Mouse (Mus musculus) midbrain, embryonic 13.5 days (tissue): ENCODE data around the gene Msh3. TPM values are rescaled to one million over a fixed set of nuclear protein-coding genes. Genes with fewer than 3 reads are reported as not detected.
"Not testable (repeated sequence)": the region's sequence is repeated elsewhere in the genome, so short reads cannot be mapped to it uniquely, and the experiment has no call there.

Source experiments
- ATAC-seq: fragments of 200-750 bp; cut with Nextera tagmentation; 2 replicates; pipeline ENCODE4 v1.8.0; 2017; ENCODE audit warnings: mild to moderate bottlenecking, moderate TSS enrichment, moderate library complexity
- H3K27ac ChIP-seq: fragments of 300-500 bp; sonication (generic); 2 replicates; pipeline ENCODE4 v1.5.1; 2015; ENCODE audit warnings: inconsistent platforms, mild to moderate bottlenecking, moderate library complexity
- H3K27me3 ChIP-seq: fragments of 300-500 bp; sonication (generic); 2 replicates; pipeline ENCODE4 v1.6.1; 2015; ENCODE audit warnings: mild to moderate bottlenecking, inconsistent platforms
- H3K36me3 ChIP-seq: fragments of 300-500 bp; sonication (generic); 2 replicates; pipeline ENCODE4 v1.6.1; 2015; ENCODE audit warnings: mild to moderate bottlenecking, inconsistent platforms
- H3K4me1 ChIP-seq: fragments of 300-500 bp; sonication (generic); replicated peaks from 2 replicates; pipeline ENCODE4 v1.6.1; 2015; ENCODE audit warnings: inconsistent platforms
- H3K4me2 ChIP-seq: fragments of 300-500 bp; sonication (generic); replicated peaks from 2 replicates; pipeline ENCODE4 v1.6.1; 2015; ENCODE audit warnings: moderate library complexity, mild to moderate bottlenecking, inconsistent platforms
- H3K4me3 ChIP-seq: fragments of 300-500 bp; sonication (generic); replicated peaks from 2 replicates; pipeline ENCODE4 v1.5.1; 2015; ENCODE audit warnings: mild to moderate bottlenecking, inconsistent platforms
- H3K9ac ChIP-seq: fragments of 300-500 bp; sonication (generic); replicated peaks from 2 replicates; pipeline ENCODE4 v1.6.1; 2015; ENCODE audit warnings: mild to moderate bottlenecking, inconsistent platforms
- H3K9me3 ChIP-seq: fragments of 300-500 bp; sonication (generic); 2 replicates; pipeline ENCODE4 v1.6.1; 2016; ENCODE audit warnings: mild to moderate bottlenecking, inconsistent platforms
- WGBS: fragments of 180-500 bp; shearing (Covaris S2); methylation state at CpG from one replicate; pipeline ENCODE4 v1.1.7; 2015; 5-methylcytosine and 5-hydroxymethylcytosine counted together
- polyA plus RNA-seq: library from polyadenylated mRNA; unstranded; fragments of >200 nt; fragmentation: Nextera tagmentation; extraction: Ambion mirVana; gene quantifications from 2 replicates; pipeline ENCODE4 v1.2.1, GENCODE M21; 2015

The Msh3 gene
- polyA plus RNA-seq: 26.7 and 27.3 TPM in 2 replicates

DNA sequence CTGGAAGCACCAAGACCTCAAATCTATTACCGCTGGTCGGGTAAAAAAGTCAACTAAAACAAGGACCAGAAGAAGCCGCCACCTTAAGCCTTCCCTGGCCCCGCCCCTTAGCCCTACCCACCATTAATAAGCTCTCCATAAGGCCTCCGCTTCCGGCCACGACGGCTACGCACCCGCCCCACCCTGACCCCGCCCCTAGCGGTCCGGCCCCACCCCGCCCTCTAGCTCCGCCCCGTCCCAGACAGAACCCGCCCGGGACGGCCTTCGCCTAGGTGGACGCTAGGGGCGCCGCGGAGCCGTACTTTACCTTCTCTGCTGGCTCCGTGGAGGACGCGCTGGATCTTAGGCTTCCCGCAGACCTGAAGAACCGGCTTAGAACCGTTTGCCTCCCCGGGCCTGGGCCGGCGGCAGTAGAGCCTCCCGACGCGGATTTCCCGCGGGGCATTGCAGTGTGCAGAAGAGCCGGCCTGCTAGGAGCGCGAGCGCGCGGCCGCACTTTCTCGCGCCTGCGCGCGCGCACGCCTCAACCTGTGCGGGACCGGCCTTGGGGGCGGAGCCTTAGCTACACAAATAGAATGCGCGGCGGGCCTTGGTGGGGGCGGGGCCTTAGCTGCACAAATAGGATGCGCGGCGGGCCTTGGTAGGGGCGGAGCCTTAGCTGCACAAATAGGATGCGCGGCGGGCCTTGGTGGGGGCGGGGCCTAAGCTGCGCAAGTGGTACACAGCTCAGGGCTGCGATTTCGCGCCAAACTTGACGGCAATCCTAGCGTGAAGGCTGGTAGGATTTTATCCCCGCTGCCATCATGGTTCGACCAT is at the start of gene Msh3, which contains the start of gene Dhfr:
Msh3 (minus strand) TSS at position 548 of the 816 bp plus-strand sequence.
Dhfr (plus strand) TSS at position 271 of the 816 bp plus-strand sequence.
- Histone ChIP-seq H3K4me1 (peaks cover 29% of the 10 kb centered on the region), H3K36me3 (peaks cover 16% of the 10 kb centered on the region), H3K4me2 (peak within 1 kb of the TSS; percentile 97), H3K4me3 (peak within 1 kb of the TSS; percentile 67), H3K27me3 (no peaks in the 10 kb centered on the region), H3K9me3 (no peaks in the 10 kb centered on the region), H3K27ac (peak within 1 kb of the TSS; percentile 93), H3K9ac (peak within 1 kb of the TSS; percentile 77)
- under 1% methylated on average over 71 of the region's 76 CpGs for WGBS
- ATAC-seq: peak; percentile 97

DNA sequence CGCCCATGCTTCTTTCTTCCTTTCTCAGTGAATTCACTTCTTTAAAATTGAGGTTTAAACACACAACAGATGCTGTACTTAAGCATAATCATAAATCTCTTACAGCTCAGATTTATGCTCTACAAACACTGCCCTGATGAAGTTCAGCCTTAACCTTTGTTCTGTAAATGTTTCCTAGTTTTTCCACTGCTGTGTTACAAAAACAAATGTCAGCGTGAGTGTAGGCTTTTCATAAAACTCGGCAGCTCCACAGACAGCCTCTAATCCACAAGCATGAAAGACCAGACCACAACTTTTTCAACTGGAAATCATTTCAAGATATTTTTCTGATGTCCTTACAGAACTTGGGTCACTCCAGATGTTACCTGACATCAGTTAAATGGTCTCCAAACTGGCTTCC is 48.7 kb upstream of the Msh3 start:
- no peak overlapping the region for H3K9ac ChIP-seq
- H3K4me2 ChIP-seq: no peak overlapping the region
- H3K36me3 ChIP-seq: no peaks in the 10 kb centered on the region
- no peak for ATAC-seq
- WGBS: 80% methylated on average over 3 of the region's 3 CpGs
- H3K4me1 ChIP-seq: no peaks in the 10 kb centered on the region
- no peak overlapping the region for H3K27ac ChIP-seq
- no peaks in the 10 kb centered on the region for H3K27me3 ChIP-seq
- no peaks in the 10 kb centered on the region for H3K9me3 ChIP-seq
- no peak overlapping the region for H3K4me3 ChIP-seq

DNA sequence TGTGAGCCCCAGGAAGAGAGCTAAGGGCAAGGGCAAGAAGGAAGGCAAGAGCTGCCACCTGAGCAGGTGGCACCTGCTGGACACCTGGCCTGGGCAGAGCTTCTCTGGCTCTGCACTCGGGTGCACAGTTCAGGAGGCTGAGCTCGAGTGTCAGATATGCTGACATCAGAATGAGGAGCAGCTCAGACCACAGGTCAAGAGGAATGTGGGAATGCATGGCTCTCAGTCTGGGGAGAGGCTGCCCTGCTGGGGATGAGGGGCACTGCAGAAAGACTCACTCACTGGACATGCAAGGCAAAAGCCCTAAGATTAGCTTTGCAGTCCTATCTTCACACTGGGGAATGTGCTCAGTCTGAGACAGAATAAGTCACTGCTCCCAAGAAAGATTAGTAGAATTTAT is 47.3 kb upstream of the Msh3 start:
- Histone ChIP-seq H3K4me3 (no peak overlapping the region), H3K36me3 (no peaks in the 10 kb centered on the region), H3K9ac (no peak overlapping the region), H3K27me3 (no peaks in the 10 kb centered on the region), H3K4me2 (no peak overlapping the region), H3K27ac (no peak overlapping the region), H3K9me3 (no peaks in the 10 kb centered on the region), H3K4me1 (no peaks in the 10 kb centered on the region)
- WGBS: 76% methylated on average over 2 of the region's 2 CpGs
- no peak for ATAC-seq

DNA sequence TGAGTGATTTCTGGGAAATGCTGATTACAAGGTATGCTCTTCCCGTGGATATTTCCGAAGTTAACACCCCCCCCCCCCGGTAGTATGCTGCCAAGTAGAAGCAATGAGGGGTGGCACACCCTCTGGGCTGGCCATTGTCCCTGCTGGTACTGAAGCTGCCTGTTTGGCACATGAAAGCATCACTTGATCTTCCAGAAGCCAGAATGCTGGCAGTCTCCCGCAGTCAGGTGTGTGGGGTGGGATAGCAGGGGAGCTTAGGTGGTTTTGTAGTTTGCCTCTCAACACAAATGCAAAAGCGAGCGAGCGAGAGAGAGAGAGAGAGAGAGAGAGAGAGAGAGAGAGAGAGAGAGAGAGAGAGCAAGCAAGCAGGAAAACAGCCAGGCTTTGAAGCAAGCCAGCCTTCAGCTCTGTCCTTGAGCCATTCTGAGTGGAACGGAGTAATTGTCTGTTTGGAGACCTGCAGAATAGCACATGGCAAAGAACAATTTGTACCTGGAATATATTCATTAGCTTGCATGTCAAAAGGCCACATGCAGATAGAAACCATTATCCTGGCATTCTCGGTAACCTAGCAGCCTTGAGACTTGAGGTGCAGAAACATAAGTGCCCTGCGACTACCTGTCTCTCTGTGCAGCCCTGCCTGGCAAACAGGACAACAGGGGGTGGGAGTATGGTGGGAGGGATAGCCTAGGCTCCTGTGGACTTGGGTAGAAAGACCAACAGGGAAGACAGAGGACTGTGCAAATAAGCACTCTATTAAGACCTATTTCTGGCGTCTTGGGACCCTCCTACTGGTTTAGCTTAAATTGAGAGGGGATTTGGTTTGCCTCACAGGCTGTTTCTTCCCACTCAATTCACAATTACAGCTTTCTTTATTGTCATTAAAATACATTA is 43.9 kb upstream of the Msh3 start:
- no peaks in the 10 kb centered on the region for H3K9me3 ChIP-seq
- 63% methylated on average over 11 of the region's 11 CpGs for WGBS
- ATAC-seq: no peak
- H3K9ac ChIP-seq: no peak overlapping the region
- no peak overlapping the region for H3K27ac ChIP-seq
- no peaks in the 10 kb centered on the region for H3K36me3 ChIP-seq
- H3K4me1 ChIP-seq: no peaks in the 10 kb centered on the region
- no peaks in the 10 kb centered on the region for H3K27me3 ChIP-seq
- H3K4me3 ChIP-seq: no peak overlapping the region
- no peak overlapping the region for H3K4me2 ChIP-seq

DNA sequence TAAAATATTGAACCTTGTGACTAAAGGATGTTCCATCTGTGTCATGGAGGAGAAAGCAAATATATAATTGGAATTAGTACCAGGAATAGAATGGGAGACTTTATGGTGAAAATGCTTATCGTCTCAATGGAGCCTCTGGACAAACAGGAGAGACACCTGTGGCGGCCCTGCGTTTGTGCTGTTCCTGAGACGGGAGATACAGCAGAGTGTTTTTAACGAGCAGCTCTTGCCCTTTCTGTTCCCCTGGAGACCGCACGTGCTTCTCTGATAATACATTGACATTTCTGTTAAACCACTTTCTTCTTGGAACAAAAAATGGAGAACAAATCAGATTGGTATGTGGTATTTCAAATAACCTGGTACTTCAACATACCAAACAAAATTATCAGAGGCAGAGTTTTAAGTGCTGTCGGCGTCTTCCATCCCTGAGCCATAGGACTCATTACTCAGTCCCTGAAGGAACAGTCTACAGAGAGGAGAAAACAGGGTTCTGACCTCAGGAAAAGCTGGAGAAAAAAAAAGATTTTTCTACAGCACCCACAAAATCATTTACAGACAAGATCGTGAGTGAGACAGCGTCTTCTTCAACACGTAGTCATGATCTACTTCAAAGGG is 38.4 kb upstream of the Msh3 start:
- H3K9me3 ChIP-seq: no peaks in the 10 kb centered on the region
- no peak overlapping the region for H3K4me3 ChIP-seq
- whole genome bisulfite sequencing: 78% methylated on average over 12 of the region's 12 CpGs
- H3K4me1 ChIP-seq: no peaks in the 10 kb centered on the region
- no peak overlapping the region for H3K4me2 ChIP-seq
- no peak overlapping the region for H3K9ac ChIP-seq
- H3K27ac ChIP-seq: no peak overlapping the region
- no peaks in the 10 kb centered on the region for H3K36me3 ChIP-seq
- no peaks in the 10 kb centered on the region for H3K27me3 ChIP-seq
- ATAC-seq: no peak

DNA sequence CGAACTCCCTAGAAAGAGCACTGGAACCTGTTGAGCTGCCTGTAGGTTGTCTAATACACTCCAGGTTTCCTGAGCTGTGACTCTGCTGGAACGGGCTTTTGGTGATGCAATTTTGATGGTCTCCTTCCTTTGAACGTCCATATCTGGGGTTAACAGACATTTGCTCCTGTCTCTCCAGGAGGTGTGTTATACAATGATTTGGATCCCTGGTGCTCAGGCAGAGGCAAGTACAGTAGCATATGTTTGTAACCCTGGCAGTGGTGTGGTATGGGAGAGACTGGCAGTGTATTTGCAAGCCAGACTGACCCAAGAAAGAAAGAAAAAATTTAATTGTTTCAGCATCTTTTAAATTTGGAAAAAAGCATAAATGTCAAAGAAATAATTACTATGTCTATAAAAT is 32.6 kb upstream of the Msh3 start:
- 90% methylated on average over 3 of the region's 3 CpGs for WGBS
- Histone ChIP-seq H3K27me3 (no peaks in the 10 kb centered on the region), H3K9ac (no peak overlapping the region), H3K4me1 (no peaks in the 10 kb centered on the region), H3K4me3 (no peak overlapping the region), H3K36me3 (no peaks in the 10 kb centered on the region), H3K27ac (no peak overlapping the region), H3K9me3 (no peaks in the 10 kb centered on the region), H3K4me2 (no peak overlapping the region)
- ATAC-seq: no peak

DNA sequence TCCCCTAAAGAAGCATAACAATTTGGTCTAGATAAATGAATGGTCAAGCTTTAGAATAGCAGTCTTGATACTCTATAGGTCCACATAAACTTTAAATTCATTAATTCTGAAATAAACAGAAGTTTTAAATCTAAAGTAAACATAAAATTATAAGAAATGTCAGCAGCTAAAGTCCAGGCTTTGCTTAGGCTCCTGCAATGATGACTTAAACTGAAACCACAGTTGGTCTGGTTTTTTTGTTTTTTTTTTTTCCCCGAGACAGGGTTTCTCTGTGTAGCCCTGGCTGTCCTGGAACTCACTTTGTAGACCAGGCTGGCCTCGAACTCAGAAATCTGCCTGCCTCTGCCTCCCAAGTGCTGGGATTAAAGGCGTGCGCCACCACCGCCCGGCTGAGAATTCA is 16.7 kb upstream of the Msh3 start:
- WGBS: 97% methylated on average over 6 of the region's 6 CpGs
- peaks cover 24% of the 10 kb centered on the region for H3K36me3 ChIP-seq
- ATAC-seq, H3K4me1 ChIP-seq, H3K4me3 ChIP-seq, H3K4me2 ChIP-seq, H3K27me3 ChIP-seq, H3K9me3 ChIP-seq, H3K9ac ChIP-seq, H3K27ac ChIP-seq: not testable (repeated sequence)

DNA sequence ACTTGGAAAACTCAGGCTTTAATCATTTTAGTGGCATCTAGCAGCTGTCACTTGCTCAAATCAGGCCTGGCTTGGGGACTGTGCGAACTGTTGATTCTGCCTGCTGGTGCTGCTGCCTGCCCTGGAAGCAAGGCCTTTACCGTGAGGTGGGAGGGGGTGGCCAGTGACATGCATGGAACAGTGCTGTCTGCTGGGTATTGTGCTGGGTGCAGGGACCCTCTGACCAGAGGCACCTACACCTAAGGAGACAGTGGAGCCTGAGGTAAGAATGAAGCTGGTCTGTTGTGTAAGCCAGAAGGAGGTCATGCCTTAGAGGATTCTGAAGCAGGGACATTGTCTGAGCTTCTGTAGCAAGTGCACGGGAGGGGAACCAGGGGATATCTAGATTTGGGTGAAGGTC is 16.0 kb upstream of the Msh3 start:
- peaks cover 24% of the 10 kb centered on the region for H3K36me3 ChIP-seq
- H3K9me3 ChIP-seq: no peaks in the 10 kb centered on the region
- H3K4me1 ChIP-seq: no peaks in the 10 kb centered on the region
- H3K27ac ChIP-seq: no peak overlapping the region
- no peak overlapping the region for H3K9ac ChIP-seq
- H3K27me3 ChIP-seq: no peaks in the 10 kb centered on the region
- no peak overlapping the region for H3K4me3 ChIP-seq
- H3K4me2 ChIP-seq: no peak overlapping the region
- ATAC-seq: no peak
- 91% methylated on average over 3 of the region's 3 CpGs for WGBS

DNA sequence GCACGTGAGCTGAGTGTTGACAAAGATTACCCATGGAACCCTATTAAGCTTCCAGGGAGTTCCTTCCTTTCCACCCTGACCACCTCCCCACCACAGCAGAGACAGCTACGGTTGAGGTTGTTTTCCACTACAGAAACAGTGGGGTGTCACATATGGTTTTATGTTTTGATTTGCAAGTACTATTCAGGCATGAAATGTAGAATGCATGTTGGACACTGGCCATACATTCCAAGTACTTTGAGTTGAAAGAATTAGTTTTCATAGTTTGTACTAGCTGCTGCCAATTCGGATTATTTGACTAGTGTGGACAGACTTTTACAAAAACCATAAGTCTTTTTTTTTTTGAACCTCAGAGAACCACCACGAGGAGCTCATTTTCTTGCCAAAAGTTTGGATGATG is 10.5 kb upstream of the Msh3 start:
- Histone ChIP-seq H3K36me3 (peaks cover 21% of the 10 kb centered on the region), H3K4me3 (no peak overlapping the region), H3K4me1 (no peaks in the 10 kb centered on the region), H3K4me2 (no peak overlapping the region), H3K9me3 (no peaks in the 10 kb centered on the region), H3K27me3 (no peaks in the 10 kb centered on the region), H3K9ac (no peak overlapping the region), H3K27ac (no peak overlapping the region)
- ATAC-seq: no peak
- WGBS: 88% methylated on average over 4 of the region's 4 CpGs

DNA sequence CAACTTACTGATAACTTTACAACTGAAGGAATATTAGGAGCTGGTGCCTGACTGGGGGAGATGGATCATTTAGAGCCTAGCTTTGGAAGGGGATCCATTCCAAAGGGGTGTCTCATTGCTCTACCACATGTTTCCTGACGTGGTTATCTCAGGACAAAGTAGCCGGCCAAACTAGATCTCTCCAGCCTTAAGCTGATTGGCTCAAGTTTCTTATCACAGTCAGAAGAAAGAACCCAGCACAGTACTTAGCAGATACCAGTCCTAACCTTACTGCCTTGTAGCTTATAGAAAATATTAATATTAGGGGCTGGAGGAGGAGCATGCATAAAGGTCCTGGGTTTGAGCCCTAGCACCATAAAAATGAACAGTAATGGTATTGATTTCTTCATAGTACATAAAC is 6.8 kb upstream of the Msh3 start:
- 83% methylated on average over 2 of the region's 2 CpGs for whole genome bisulfite sequencing
- Histone ChIP-seq H3K4me3 (no peak overlapping the region), H3K4me1 (peaks cover 4% of the 10 kb centered on the region), H3K4me2 (no peak overlapping the region), H3K27me3 (no peaks in the 10 kb centered on the region), H3K27ac (no peak overlapping the region), H3K9me3 (no peaks in the 10 kb centered on the region), H3K36me3 (peaks cover 15% of the 10 kb centered on the region; the same call in 1 of the 2 replicates), H3K9ac (no peak overlapping the region)
- no peak for ATAC-seq

DNA sequence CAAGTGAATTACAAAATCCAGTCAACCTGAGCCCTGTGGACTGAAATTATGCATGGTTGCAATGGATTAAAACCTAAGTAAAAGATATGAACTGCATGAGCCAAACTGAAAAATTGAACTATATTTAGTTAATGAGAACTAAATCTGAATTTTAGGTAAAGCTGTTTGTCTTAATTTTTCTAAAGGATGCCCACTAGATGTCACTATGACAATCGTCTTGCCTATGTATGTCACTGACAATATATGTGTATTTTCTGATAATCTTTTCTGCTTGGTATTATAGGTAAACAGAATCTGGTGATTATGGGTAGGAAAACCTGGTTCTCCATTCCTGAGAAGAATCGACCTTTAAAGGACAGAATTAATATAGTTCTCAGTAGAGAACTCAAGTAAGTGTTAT is 2.8 kb upstream of the Msh3 start:
- H3K4me2 ChIP-seq: no peak overlapping the region
- ATAC-seq: no peak
- H3K27ac ChIP-seq: no peak overlapping the region
- H3K9me3 ChIP-seq: no peaks in the 10 kb centered on the region
- H3K36me3 ChIP-seq: peaks cover 15% of the 10 kb centered on the region; the same call in 1 of the 2 replicates
- no peak overlapping the region for H3K4me3 ChIP-seq
- no peak overlapping the region for H3K9ac ChIP-seq
- H3K27me3 ChIP-seq: no peaks in the 10 kb centered on the region
- peaks cover 29% of the 10 kb centered on the region for H3K4me1 ChIP-seq
- 67% methylated on average over 2 of the region's 2 CpGs for WGBS

DNA sequence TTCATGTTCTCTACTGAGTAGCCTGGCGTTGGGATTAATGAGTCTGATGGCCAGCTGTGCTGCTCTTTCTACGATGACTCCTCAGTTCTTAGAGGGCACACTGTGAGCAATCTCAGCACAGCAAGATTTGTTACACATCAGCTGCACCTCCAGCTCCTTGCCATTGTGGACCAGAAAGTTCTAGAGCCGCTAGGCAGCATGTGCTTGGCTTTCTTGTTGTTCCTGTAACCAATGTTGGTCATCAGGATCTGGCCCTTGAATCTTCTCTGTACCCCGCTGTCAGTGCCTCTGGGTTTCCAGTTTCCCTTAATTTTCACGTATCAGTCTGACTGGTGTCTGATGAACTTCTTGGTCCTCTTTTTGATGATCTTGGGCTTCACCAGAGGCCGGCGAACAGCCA is 1.6 kb upstream of the Msh3 start:
- Histone ChIP-seq H3K27ac (no peak overlapping the region), H3K4me3 (peak overlapping the region; percentile 67), H3K9ac (no peak overlapping the region), H3K36me3 (peaks cover 15% of the 10 kb centered on the region; the same call in 1 of the 2 replicates), H3K4me2 (peak overlapping the region; percentile 97), H3K9me3 (no peaks in the 10 kb centered on the region), H3K27me3 (no peaks in the 10 kb centered on the region), H3K4me1 (peaks cover 29% of the 10 kb centered on the region)
- ATAC-seq: no peak
- WGBS: 76% methylated on average over 7 of the region's 7 CpGs
